Mouse (Mus musculus): ENCODE data around the gene Phlda1.

Gene Phlda1

DNA sequence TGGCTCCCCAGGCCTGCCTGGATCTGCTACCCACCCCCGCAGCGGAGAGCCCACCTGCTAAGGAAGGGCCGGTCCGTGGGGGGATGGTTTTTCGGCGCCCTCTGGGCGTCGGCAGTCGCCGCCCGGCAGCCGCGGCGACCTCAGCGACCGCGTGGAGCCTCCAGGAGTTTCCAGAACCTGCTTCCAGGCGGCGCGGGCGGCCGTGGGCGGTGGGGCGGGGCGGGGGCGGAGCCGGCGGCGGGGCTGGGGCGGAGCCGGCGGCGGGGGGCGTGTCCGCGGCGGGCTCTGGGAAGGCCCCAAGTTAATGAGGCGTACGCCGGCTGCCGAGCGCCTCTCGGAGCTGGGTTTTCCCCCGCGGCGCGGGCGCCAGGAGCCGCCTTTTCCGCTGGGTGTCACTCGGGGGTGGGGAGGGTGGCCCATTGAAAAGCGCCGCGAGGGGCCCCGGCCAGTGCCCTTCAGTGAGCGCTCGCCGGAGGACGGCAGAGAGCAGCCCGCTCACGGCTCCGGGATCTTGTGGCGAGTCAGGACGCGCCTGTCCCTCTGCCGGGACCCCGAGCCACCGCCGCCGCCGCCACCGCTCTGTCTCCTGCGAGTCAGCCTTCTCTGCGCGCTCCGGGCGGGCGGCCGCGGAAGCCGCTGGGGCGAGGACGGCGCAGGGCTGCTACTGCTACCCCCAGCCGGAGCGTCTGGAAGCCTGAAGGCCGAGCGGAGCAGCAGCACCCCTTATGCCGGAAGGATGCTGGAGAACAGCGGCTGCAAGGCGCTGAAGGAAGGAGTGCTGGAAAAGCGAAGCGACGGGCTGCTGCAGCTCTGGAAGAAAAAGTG lies at the start of gene Phlda1:
Gene Phlda1 (plus strand): TSS at position 186 of the 825 bp plus-strand sequence.
- in situ Hi-C loops (cut with MboI; ENCODE audit: unreplicated experiment in 2 of 2) = loop anchor here (5.0 to 10.0 kb wide), 8 partner anchors 51 to 598 kb away; no protein-coding TSS in a partner anchor

DNA sequence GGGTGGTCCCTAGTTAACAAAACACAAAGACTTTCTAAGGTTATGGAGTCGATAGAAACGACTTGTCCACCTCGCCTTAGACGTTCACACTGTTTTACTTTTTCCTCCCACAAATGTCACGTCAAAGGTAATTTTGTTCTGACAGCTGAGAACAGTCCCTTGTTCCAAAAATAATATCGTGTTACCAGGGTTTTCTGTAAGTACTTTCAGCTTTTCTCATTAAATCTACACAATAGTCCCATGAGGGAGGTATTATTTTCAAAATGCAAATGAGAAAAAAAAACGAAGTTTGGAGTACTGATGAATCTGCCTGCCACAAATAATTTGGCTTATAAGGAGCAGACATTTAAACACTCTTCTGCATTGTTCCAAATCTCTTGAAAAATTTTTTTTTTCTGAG lies 48.0 kb upstream of the Phlda1 start:
- in situ Hi-C loops (cut with MboI; ENCODE audit: unreplicated experiment in 2 of 2) = loop anchor here in 1 of 2 experiments (10.0 kb wide), 1 partner anchor 133 kb away; no protein-coding TSS in a partner anchor

DNA sequence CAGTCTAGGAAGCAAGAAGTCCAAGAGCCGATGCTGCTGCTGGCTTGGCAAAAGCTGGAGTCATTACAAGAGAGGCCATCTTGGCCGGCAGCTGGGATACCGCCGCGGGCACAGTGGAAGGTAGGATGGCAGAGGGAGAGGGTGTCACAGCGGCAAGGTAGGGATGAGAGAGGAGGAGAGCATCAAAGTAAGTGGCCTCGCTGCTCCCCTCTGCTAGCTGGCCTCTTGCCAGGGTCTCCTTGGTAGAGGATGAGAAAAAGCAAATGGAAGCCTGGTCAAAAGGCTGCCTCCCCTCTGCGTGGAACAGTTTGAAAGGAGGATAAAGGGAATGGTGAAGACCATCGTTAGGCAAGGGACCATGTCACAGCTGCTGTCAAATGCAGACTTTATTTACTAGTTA lies 47.0 kb upstream of the Phlda1 start:
- in situ Hi-C loops (cut with MboI; ENCODE audit: unreplicated experiment in 2 of 2) = loop anchor here in 1 of 2 experiments (10.0 kb wide), 1 partner anchor 134 kb away; no protein-coding TSS in a partner anchor

DNA sequence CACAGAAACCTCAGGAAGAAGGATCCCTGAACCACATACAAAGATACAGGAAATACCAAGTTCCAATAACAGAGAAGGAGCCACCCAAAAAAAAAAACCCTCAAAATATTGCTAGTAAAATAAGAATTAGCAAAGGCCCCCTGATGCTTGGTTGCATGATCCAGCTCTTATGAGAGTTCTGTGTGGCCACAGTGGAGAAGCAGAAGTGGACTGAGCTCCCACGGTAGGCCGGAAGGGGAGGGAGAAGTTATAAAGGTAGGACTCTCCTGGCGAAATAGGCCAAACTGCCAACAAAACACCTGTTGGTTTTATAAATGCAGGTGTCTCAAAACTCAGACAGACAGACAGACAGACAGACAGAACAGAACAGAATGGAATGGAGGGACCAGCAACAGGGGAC lies 46.2 kb upstream of the Phlda1 start:
- in situ Hi-C loops (cut with MboI; ENCODE audit: unreplicated experiment in 2 of 2) = loop anchor here in 1 of 2 experiments (10.0 kb wide), 1 partner anchor 135 kb away; no protein-coding TSS in a partner anchor

DNA sequence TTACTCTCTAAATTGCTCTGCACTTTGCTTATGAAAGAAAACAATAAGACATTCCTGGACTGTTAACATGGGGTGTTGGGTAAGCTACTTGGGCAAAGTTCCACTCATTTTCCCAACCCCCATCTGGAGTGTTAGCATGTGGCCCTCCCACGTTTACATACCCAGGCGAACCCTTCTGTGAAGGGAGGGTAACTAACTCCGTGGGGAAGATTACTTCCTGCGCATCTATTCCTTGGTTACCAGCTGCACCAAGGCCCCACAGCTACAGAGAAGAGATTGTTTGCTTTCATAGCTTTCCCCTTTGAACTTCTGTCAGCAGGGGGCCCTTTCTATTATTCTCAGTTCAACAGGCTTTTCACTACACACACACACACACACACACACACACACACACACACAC lies 45.7 kb upstream of the Phlda1 start:
- in situ Hi-C loops (cut with MboI; ENCODE audit: unreplicated experiment in 2 of 2) = no loop called here

DNA sequence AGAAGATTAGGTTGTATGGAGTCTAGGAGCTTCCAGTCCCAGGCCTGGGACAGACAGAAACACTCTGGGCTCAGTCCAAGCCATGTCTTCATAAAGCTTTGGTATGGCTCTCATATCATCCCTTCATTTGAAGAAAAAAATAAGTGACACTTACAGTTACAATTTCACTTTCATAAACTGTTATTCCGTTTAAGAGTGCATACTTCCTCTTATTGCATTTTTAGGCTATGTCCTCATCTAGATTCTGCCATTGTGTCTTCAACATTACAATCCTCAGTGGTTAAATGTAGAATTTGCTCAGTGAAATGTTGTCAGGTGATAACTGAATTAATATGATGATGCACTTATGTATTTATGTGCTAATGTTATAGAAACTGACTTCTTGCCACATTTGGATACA lies 41.3 kb upstream of the Phlda1 start:
- in situ Hi-C loops (cut with MboI; ENCODE audit: unreplicated experiment in 2 of 2) = no loop called here

DNA sequence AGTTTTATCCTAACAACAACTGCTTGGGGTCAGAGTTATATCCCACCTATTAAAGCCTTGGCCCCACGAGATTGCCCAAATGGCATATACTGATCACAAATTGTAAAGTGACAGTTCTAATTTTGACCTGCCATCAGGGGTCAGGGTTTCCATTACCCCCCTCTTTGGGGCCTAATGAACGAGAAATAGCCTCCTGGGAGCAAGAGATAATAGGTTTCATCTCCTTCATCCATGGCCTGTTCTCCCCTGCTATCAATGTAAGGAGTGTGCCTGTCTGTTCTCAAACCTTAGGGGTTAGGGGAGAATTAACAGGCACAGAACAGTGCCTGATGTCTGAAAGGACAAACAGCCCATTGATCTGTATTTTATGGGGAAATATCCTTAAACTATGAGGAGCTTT lies 40.7 kb upstream of the Phlda1 start:
- in situ Hi-C loops (cut with MboI; ENCODE audit: unreplicated experiment in 2 of 2) = no loop called here

DNA sequence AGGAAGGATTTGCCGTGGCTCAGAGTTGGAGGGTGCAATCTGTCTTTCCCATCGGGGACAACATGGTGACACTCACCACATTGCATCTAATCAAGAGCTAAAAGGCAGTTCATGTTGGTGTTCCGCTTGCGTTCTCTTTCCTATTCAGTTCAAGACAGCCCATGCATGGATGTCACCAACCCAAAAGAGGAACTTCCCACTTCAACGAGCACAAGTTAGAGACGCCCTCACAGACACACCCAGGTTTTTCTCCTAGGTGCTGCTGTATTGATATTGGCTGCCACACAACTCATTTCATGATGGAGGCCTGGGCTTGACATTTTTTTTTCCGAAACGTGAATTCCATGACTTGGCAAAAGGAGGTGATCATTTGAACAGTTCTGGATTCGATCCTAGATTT lies 34.9 kb upstream of the Phlda1 start:
- in situ Hi-C loops (cut with MboI; ENCODE audit: unreplicated experiment in 2 of 2) = loop anchor here in 1 of 2 experiments (10.0 kb wide), 1 partner anchor 366 kb away; no protein-coding TSS in a partner anchor

DNA sequence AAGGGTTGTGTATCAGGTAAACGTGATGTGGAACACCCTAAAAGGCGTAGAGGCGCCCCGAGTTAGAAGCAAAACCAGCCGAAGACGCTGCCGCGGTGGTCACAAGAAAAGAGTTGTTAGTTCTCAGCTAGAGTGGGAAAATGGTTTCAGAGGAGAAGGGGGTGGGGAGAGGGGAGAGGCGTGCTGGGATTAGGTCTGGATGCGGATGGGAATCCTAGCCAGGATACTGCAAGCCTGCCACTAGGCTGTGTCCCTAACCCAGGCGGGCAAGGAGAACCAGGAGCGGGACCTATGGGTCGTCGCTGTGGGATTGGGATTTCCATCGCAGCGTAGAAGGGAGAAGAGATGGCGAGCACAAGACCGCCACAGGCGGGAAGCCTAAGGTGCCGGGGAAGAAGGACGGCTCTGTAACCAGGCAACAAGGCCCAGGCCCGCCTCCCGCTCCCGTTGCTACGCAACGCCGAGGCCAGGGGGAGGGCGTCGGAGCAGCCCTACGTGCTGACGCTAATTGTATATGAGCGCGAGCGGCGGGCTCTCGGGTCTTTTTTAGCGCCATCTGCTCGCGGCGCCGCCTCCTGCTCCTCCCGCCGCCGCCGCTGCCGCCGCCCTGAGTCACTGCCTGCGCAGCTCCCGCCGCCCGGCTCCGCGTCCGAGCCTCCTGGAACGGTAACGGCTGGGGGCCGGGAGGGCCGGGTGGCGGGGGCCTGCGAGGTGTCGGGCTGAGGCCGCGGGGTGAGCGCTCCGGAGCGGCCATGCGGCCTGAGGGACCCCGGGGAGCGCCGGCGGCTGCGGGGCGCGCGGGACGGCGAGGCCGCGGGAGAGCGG lies 33.2 kb upstream of the Phlda1 start, which contains the start of gene Nap1l1:
Gene Nap1l1 (plus strand): TSS at position 538 of the 825 bp plus-strand sequence.
- in situ Hi-C loops (cut with MboI; ENCODE audit: unreplicated experiment in 2 of 2) = loop anchor here in 1 of 2 experiments (10.0 kb wide), 1 partner anchor 368 kb away; no protein-coding TSS in a partner anchor

DNA sequence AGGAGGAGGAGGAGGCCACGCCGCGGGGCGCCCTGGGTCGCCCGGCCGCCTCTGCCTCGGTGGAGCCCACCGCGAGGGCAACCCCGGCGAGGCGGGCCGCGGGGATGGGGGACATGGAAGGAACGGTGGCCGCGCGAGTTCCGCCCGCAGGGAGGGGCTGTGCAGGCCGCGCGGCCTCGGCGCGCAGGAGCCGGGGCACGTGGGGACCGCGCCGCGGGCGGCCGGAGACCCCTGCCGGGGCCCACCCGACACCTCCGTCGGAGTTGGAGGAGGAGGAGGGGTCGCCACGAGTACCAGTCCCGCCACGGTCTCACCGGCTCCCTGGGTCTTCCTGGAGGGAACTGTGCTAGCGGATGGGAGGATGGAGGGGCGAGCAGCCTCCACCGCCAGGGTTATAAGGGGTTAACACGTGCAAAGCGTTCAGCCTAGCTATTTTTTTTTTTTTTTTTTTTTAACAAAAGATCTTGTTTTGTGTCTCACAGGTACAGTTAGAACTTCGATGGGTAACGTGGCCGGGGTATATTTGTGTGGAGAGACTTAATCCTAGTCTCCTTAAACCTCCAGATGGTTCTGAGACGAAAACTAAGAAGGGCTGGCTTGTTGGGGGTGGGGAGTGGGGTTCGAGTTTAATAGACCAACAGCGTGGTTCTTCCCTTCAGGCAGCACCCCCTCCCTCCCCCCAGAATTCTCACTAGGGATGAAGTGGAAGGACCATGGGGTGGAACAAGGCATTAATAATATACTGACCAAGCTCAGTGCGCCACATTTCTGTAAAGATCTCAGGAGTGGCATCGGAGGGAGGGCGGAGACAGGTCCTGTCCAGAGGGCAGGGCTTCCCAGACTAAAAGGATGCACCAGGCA lies 32.3 kb upstream of the Phlda1 start:
- in situ Hi-C loops (cut with MboI; ENCODE audit: unreplicated experiment in 2 of 2) = loop anchor here in 1 of 2 experiments (10.0 kb wide), 1 partner anchor 369 kb away; no protein-coding TSS in a partner anchor

DNA sequence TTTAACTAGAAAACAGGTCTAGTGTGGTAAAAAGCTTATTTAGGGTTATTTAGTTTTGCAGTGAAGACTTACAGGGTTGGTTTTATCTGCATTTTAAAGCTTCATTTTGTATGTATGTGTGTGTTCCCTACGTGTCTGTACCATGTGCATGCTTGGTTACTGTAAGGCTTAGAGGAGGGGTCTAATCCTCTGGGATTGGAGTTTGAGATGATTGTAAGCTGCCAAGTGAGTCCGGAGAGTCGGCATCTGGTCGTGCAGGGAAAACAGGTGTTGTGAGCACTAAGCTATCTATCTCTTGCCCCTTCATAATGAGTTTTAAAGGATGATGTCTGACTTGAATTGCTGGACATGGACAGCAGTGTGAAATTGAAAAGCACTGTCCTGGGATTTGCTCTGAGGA lies 29.8 kb upstream of the Phlda1 start:
- in situ Hi-C loops (cut with MboI; ENCODE audit: unreplicated experiment in 2 of 2) = loop anchor here (10.0 to 25.0 kb wide), 3 partner anchors 372 to 689 kb away; no protein-coding TSS in a partner anchor

DNA sequence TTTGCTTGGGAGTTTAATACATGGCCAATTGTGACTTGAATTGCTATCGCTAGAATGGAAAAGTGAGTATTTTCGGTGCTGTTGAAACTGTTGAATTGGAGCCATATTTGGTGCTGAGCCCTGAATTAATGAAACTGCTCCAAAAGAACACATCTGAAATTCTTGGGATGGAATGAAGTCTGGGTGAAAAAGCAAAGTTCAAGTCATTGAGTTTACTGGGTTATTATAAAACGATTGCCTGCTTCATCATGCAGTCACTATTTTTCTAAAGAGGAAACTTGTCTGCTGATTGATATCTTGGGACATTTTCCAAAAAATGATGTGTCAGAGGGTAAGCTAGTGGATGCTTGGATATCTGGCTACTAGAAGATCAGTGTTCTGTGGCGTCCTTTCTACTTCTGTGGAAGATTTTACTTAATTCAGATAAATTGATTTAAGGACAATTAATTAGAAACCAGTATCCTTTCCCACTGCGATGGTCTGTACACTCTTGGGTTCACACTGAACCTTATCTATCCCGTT lies 29.0 kb upstream of the Phlda1 start:
- in situ Hi-C loops (cut with MboI; ENCODE audit: unreplicated experiment in 2 of 2) = loop anchor here (10.0 to 25.0 kb wide), 3 partner anchors 372 to 690 kb away; no protein-coding TSS in a partner anchor

DNA sequence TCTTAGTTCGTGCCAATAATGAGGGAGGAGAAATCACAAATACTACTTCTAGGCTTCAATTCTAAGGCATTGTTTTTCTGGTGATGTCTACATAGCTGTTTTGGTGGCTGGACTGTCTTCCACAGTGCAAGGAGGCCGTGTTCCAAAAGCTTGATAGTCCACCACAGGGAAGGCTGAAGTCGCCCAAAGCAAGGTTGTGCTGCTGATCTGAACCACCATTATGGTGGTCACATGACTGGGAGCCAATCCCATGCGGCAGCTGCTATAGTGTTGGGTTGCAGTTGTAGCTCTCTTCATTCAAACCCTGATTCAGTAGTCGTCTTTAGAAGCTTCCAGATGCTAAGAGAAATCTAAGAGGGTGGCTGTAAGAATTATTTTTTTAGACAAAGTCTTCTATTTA lies 26.5 kb upstream of the Phlda1 start:
- in situ Hi-C loops (cut with MboI; ENCODE audit: unreplicated experiment in 2 of 2) = loop anchor here (10.0 to 25.0 kb wide), 3 partner anchors 375 to 692 kb away; no protein-coding TSS in a partner anchor

DNA sequence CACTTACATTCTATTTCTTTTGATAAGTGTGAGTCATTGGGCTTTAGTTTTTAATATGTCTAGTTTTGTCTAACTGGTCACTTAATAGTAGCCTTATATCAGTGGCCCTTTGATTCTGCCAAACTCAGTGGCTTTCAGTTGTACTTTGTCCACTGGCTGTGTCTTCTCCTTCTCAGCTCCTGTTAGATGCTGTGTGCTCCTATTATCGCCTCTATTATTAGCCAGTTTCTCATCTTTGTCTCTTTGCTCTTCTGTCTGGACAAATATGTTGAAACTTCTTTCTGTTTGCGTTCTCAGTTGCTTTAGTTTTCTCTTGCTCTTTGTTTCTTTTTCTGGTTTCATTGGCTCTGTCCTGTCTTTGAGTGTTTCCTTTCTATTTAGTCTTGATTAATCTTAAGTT lies 23.4 kb upstream of the Phlda1 start:
- in situ Hi-C loops (cut with MboI; ENCODE audit: unreplicated experiment in 2 of 2) = loop anchor here (25.0 kb wide), 2 partner anchors 495 to 695 kb away; no protein-coding TSS in a partner anchor

DNA sequence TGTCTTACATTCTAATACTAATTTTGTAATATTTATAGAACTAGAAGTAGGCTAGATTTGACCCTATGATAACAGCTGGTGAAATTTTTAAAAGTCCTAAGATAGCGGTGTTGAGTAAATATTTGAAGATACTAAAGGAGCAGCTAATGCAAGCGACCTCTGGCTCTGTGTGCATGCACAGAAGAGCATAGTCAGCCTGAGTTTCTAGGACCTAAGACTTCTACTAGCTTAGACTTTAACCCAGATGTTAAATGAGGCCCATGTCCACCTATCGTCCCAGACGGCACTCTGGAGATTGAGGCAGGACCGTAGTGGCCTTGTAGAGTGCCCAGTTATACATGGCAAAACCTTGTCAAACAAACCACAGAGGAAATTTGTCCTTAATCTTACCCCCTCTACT lies 22.0 kb upstream of the Phlda1 start:
- in situ Hi-C loops (cut with MboI; ENCODE audit: unreplicated experiment in 2 of 2) = loop anchor here (25.0 kb wide), 2 partner anchors 497 to 697 kb away; no protein-coding TSS in a partner anchor

DNA sequence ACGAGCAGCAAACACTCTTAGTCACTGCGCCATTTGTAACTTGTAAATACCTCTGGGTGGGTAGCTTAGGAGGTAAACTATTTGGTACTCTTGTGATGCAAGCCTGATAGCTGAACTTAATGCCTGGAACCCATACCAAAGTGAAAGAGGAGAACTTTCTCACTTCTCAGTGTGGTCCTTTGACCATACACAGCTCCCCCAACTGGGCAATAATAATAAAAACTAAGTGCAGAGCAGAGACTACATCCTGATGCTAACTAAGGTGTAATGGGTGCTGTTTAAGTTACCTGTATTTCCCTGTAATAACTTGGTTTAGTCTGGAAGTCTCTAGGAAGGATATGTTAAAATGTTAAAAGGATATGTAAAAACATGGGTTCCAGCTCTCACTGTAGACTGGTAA lies 17.3 kb upstream of the Phlda1 start:
- in situ Hi-C loops (cut with MboI; ENCODE audit: unreplicated experiment in 2 of 2) = loop anchor here (5.0 to 25.0 kb wide), 4 partner anchors 186 to 701 kb away; no protein-coding TSS in a partner anchor

DNA sequence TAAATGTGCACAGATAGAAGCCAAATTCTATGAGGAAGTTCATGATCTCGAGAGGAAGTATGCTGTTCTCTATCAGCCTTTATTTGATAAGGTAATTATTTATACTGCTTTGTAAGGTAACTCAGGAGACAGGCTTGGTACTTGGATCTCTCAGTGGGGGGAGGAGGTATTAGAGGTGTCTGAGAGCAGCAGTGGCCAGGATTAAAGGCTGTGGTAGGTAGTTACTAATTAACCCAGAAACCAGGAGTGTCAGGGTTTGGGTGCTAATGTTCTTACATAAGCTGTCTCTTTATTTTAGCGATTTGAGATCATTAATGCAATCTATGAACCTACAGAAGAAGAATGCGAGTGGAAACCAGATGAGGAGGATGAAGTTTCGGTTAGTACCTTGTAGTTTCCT lies 16.0 kb upstream of the Phlda1 start:
- in situ Hi-C loops (cut with MboI; ENCODE audit: unreplicated experiment in 2 of 2) = loop anchor here (5.0 to 25.0 kb wide), 3 partner anchors 188 to 703 kb away; no protein-coding TSS in a partner anchor

DNA sequence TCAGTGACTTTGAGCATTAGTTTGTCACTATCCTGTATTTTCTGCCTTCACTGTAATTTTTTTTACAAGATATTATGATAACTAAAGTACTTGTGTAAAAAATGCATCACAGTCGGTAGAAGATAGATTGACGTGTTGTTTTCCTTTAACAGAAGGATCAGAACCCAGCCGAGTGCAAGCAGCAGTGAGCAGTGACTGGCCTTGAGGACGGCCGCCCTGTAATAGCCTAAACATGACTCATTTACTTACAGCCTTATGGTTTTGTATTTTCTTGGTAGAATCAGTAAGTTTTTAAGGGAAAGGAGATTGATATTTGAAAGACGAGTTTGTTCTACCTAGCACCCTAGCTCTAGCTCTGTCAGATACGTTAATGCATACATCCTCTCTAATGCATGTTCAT lies 10.2 kb upstream of the Phlda1 start:
- in situ Hi-C loops (cut with MboI; ENCODE audit: unreplicated experiment in 2 of 2) = loop anchor here (5.0 to 25.0 kb wide), 3 partner anchors 466 to 709 kb away; no protein-coding TSS in a partner anchor

DNA sequence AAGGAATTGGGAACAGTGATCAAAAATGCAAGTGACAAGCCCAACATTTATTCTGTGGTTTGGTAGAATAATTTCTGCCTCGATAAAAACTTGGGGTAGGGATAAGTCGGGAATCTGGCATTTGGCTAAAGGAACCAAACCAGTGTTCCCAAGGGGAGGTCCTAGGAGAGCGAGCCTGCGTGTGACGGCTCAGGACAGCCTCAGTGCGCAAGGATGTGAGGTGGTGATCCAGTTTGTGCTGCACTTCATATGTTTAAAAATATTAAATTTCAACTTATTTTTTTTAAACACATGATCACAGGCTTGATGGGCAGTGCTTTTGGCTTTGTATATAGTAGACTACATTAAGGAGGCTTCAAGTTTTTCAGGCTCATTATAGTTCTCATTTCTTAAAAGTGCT lies 6.2 kb upstream of the Phlda1 start:
- in situ Hi-C loops (cut with MboI; ENCODE audit: unreplicated experiment in 2 of 2) = loop anchor here (5.0 to 25.0 kb wide), 5 partner anchors 457 to 713 kb away; no protein-coding TSS in a partner anchor

Data from v-Abl transformed pro-B cells (cell line).